Mouse (Mus musculus): ENCODE measurements at regions not wholly inside any gene's neighbourhood (a gene's known extent, or its start where the extent isn't known, plus 50 kb on each side); places are given as distances from the start of the nearest gene placed in this dataset.

DNA sequence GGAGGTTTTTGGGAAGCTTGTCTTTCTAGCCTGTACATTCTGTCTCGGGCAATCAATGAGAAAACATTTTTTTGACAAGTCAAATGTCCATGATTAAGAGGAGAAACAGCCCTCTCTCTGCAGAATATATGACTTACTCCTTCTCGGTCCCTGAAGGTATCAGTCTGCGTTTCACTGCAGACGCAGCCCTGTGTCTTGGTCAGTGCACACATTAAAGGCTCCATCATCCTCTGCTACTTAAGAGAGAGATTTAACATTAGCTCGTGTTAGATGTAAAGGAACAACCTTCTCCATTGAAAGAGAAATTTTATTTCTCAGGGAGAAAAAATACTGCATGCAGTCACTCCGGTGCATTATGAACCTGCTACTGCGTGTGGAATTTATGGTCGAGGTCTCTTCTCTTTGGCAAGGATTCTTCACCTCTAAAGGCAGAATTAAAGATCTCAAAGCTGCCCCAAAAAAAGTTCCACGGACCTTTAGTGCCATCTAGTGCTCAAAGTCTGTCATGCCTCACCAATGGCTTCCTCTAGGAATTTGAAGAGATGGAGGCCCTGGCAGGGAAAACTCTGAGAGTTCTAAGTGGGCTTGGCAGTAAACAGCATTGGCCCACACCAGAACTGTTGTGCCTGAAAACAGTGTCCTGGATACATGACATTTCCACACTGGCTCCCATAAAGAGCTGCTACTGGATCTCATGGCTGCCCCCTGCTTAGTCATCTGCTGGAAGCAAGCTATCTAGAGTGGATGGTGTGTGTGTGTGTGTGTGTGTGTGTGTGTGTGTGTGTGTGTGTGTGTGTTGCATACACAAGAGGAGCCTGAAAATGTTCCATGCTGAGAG, 102.3 kb upstream of the Noct start:
- ATAC-seq (replicated peaks; ENCODE audit: low FRiP score, poor library complexity, severe bottlenecking): no peak

DNA sequence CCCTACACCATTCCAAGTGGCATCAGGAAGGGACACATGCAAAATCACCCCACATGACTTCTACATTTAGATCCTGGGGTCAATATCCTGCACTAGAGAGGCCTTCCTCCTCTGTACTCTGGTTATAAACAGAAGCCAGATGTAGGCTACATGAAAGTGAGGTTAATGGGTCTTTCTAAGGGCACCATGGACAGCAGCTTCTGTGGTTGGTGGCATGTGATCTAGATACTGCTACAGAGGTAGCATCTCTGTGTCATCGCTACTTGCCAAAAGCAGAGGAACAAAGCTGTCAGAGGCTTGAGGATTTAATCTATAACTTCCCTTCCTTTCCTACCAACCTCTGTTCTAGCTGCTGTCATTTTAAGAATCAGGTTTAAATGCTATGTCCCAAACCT, 101.7 kb upstream of the Noct start:
- no peak for ATAC-seq (replicated peaks; ENCODE audit: low FRiP score, poor library complexity, severe bottlenecking)

DNA sequence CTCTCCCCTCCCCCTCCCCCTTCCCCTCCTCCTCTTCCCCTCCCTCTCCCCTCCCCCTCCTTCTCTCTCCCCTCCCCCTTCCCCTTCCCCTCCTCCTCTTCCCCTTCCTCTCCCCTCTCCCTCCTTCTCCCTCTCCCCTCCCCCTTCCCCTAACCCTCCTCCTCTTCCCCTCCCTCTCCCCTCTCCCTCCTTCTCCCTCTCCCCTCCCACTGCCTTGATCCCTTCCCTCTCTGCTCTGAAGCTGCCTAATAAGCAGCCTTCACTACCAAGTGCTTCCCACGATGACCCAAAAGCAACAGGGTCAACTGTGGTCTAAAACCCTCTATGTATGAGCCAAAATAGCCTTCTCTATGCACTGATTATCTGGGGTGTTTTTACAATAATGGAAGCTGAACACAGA, 96.4 kb upstream of the Noct start:
- ATAC-seq (replicated peaks; ENCODE audit: low FRiP score, poor library complexity, severe bottlenecking): no peak

DNA sequence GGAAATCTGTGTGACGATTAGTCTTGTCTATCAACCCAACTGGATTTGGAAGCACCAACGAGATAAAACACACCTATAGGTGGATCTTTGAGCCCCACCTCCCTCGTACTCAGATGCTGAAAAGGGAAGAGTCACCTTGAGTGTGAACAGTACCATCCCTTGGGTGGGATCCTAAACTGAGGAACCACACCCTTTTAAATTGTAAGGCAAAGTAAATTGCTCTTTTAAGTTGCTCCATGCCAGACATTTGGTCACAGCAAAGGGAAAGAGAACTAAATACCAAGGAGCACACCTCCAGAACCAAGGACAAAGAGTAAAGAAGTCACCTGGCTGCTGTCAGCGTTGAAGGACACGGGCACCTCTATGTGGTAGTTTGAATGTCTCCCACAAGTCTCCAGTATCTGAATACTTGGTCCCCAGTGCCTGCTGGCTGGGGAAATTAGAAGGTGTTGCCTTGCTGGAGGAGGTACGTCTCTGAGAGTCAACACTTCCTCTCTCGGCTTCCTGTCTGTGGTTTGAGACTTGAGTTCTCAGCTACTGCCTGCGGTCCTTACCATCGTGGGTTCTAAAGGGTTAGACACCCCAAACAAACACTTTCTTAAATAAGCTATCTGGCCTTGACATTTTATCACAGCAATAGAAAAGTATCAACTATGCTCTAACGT, 95.6 kb upstream of the Noct start:
- ATAC-seq (replicated peaks; ENCODE audit: low FRiP score, poor library complexity, severe bottlenecking): no peak

DNA sequence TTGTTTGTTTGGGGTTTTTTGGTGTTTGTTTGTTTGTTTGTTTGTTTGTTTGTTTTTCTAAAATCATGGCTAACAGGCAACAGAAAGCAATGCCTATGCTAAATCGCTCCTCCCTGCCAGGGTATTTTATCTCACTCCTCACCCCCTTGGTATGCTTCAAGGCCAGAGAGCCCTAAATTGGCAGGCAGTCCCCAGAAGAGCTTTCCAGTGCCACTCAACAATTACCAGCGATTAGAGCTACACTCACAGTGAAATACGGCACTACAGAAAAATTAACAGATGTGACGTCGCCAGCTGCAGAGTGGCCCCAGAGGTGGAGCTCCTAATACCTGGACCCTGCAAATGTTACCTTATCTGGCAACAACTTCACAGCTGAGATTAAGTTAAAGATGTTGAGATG, 93.5 kb upstream of the Noct start:
- ATAC-seq (replicated peaks; ENCODE audit: low FRiP score, poor library complexity, severe bottlenecking): no peak

DNA sequence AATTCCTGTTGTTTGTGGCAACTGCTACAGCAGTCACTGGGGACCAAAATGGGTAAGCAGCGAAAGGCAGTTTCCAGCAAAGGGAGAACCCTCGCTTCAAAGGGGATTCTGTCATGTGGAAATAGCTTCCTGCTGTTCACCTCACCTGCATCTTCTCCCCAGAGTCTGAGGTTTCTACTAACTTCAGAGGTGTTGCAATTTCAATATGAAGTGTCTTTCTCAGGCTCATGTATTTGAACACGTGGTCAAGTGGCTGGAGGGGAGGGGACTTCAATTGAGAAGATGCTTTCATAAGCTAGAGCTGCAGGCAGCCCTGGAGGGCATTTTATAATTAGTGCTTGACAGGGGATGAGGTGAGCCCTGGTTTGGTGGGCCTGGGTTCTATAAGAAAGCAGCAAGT, 92.9 kb upstream of the Noct start:
- no peak for ATAC-seq (replicated peaks; ENCODE audit: low FRiP score, poor library complexity, severe bottlenecking)

DNA sequence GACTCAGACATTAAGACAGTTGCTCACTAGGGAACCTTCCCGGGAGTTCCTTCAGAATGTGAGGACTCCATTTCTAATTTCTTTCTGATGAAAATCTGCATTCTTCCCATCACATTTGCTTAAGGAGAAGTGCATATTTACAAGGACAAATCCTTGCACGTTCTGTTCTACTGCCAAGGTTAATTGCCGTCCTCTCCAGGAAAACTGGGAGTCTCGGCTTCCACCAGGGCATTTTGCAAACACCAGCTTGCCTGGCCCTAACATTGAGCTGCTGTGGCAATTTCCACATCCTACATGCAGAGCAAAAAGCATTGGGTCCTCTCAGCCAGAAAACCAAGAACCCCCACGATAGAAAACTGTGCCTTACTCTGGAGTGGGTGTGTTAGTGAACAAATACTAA, 91.5 kb upstream of the Noct start:
- ATAC-seq (replicated peaks; ENCODE audit: low FRiP score, poor library complexity, severe bottlenecking): no peak

DNA sequence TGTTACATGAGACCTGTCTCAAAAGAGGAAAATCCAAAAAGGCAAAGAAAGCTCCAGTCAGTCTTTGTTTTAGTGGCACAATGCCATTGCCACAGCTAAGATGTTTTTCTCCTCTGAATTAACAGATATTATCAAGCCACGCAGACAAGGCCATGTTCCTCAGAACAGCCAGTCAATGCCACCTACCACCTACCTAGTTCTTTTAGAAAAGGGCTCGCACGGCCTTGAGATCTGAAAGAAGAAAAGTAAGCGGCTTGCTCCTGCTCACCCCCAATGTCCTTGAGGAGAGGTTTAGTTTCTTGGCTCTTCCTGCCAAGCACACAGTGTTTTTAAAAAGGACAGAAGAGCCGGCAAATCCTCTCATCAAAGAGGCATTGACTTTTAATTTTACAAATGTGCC, 88.7 kb upstream of the Noct start:
- no peak for ATAC-seq (replicated peaks; ENCODE audit: low FRiP score, poor library complexity, severe bottlenecking)

DNA sequence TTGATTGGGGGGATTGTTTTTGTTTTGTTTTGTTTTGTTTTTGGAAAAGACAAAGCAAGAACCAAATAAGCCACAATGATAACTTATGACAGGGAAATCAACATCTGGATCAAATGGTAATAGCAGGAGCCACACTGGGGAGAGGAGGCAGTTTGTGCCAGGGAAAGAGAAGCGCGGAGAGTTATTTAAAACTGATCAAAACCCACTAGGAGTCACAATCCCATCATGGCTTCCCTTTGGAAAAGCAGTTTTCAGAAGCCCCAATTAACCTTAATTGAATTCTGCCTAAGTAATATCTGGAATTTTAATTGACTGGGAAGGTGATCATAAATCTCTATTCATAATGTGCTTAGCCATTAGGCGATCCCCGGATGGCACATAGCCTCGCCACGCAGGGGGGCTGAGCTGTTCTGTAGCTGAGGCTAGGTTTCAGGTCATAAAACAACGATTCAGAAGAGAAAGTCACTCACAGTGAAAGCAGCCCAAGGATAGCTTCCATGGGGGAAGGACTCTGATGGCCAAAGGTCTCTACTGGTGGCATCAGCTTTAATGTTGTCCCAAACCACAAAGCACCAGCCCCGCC, 86.4 kb upstream of the Noct start:
- no peak for ATAC-seq (replicated peaks; ENCODE audit: low FRiP score, poor library complexity, severe bottlenecking)

DNA sequence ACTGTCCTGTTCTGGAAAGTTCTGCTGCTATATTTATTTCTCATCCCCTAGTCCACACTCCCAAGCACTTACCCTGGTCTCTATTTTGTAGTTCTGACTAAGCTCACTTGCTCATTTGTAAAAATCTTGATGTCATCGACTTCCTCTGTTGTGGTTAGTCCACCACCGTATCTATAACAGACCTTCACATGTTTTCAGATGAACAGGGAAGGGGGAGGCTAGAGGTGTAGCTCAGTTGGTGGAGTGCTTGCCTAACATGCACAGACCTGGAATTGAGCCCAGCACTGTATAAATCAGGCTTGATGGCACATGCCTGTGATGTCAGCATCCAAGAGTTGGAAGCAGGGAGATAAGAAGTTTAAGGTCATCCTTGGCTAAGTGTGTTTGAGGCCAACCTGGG, 78.3 kb upstream of the Noct start:
- ATAC-seq (replicated peaks; ENCODE audit: low FRiP score, poor library complexity, severe bottlenecking): no peak

DNA sequence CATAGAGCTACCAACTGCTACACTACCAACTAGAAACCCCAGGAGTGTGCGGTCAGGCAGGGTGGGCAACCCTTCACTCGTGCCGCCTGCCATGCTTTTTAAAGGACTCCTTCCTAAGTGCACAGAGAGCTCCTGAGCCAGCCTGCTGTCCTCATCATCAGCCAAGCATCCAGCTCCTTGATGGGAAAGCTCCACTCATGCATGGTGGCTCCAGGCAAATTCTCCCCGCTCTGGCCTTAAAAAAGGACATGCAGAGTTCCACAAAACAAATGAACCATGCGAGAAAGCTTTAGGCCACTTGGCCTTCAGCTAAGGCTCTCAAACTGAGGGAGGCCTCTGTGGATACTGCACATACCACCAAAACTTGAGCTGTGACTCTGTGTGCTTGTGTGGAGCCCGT, 74.2 kb upstream of the Noct start:
- no peak for ATAC-seq (replicated peaks; ENCODE audit: low FRiP score, poor library complexity, severe bottlenecking)

DNA sequence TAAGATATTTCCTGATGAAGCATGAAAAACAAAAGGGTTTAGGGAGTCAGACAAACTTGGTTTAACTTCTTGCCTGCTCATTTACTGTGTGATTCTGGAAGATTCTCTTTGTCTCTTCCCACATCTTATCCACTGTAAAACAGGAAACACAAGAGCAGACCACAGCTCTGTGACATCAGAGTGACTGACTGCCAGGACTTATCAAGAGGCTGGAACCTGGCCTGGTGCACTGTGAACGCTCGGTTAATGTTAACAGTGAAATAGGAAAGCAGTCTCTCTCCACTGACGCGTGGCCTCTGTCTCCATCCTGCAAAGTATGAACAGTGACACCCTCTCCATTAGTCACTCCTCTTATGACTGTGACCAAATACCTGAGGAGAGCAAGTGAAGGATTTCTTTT, 73.1 kb upstream of the Noct start:
- ATAC-seq (replicated peaks; ENCODE audit: low FRiP score, poor library complexity, severe bottlenecking): no peak

DNA sequence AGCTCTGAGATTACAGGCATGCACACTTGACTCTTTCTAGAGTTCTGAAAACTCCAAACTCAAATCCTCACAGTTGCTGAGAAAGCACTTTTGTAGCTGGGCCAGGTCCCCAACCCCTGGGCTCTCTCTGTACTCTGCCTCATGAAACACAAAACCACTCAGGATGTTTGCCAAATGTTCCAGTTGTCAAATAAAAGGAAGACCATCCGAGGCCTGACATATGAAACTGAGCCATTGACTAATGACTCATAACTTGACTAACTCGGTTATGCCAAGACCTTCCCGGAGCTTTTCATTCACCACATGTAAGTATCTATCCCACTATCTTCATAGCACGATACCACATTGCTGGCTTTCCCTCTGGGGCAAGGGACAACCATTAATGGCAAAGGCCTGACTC, 68.6 kb upstream of the Noct start:
- ATAC-seq (replicated peaks; ENCODE audit: low FRiP score, poor library complexity, severe bottlenecking): no peak

DNA sequence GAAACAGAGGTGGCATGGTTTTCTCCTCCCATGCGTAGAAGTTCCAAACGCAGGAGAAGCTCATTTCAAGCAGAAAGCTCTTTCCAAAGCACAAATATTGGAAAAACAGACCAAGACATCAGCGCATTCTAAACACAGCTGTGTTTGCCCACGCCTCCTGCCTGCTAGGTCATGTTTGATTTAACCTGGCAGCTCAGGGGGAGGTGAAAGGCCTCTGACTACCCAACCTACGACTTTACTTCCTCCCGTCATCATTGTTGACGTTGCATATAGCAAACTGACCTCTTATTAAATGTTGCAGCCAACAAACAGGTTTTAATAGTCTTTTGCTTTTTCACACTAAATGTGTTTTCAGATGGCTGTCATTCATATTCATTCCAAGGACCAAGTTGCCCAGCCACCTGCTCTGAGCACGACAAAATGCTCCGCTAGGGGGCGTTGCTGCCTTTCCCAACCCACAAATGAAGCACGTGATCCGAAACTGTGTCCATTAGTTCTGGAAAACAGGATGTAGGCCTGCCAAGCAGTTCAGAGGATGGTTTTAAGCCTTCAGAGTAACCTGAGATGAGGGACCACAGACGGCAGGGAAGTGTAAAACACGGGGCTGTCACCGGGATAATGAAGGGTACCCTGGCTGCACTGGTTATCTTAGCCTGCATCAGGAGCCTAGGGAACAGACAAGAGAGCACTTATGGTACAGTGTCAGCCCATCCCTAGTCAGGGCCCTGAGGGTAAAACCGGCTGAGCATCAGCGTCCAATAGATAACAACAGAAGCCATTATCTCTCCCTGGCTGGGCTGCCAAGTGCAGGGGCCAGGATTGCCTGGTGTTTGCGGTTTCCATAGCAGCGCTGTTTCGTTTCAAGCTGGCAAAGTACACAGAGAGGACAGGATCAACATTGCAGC, 67.6 kb upstream of the Noct start:
- ATAC-seq (replicated peaks; ENCODE audit: low FRiP score, poor library complexity, severe bottlenecking): peak; percentile 68

DNA sequence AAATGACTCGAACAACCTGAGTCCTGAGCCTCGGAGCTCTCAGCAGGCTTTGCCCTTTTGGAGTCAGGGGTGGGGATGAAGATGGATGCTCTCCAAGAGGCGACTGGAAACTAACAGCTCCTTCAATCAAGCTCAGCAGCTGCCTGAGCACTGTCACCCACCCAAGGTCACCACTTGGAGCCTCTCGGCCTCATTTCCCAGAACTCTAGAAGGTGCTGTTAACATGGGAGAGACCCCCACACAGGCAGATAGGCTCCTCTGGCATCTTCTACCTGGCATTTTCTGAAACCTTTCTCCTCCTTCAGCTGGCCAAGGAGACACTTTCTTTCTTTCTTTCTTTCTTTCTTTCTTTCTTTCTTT, 67.0 kb upstream of the Noct start:
- ATAC-seq (replicated peaks; ENCODE audit: low FRiP score, poor library complexity, severe bottlenecking): no peak

DNA sequence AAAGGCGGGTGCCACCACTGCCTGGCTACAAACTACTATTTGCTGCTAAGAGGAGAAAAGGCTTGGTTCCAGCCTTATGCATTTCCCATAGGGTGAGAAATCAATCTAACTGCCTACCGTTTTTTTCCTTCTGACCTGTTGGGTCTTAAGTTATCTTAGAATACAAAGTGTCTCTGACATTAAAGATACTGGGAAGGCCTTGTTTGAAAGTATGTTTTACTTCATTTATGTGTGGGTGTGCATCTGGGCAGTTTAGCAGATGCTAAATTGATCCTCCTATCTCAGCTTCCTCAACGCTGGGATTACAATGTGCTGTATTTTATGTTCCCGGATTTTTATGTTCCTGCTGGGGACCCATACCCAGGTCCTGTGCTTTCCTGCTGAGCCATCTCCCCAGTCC, 65.8 kb upstream of the Noct start:
- no peak for ATAC-seq (replicated peaks; ENCODE audit: low FRiP score, poor library complexity, severe bottlenecking)

DNA sequence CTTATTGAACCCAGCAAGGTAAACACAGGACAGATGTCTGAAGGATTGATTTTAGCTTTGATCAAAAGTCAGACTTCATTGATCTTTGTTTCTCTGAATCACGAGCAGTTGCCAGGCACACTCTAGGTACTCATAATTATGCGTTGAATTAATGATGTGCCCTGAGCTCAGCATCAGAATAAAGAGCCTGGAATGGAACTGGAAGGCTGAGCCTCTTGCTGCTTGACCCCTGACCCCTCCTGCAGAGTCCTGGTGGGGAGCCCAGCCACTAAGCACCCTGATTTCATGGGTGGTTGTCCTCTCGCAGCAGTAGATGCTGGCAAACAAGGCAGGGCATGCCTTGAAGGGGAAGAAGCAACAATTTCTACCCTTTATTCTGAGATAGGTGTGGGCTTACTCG, 64.9 kb upstream of the Noct start:
- ATAC-seq (replicated peaks; ENCODE audit: low FRiP score, poor library complexity, severe bottlenecking): no peak

DNA sequence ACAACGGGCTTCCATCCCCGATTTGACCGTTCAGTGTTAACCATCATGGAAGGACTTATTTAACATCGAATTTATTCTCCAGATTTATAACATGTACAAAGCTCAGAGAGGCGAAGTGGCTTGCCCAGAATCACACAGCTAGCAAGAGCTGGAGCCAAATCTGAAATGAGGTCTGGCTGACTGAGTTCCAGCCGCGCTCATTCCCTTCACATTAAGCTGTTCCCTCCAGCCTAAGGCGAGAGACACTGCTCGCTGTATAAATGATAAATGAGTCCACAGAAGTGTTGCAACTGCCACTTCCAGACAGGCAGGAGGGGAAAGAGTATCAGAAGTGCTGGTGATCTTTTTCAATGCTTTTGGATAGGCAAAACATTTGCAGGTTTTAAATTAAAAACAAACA, 64.4 kb upstream of the Noct start:
- ATAC-seq (replicated peaks; ENCODE audit: low FRiP score, poor library complexity, severe bottlenecking): no peak

DNA sequence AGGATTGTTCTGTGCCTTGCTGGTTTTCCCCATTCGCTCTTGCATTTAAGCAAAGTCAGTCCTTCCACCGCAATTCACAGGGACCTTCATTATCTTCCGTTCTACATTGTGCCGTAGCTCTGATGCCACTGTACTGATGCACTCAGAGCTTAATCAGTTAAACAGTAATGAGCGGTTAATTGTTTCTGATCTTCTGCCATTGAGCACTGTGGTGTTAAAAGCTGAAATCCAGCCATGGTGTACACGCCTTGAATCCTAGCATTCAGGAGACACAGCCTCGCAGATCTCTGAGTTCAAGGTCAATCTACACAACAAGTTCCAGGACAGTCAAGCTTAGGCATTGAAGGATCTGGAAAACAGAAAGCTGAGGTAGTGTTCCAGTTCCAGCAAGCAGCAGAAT, 63.6 kb upstream of the Noct start:
- no peak for ATAC-seq (replicated peaks; ENCODE audit: low FRiP score, poor library complexity, severe bottlenecking)

DNA sequence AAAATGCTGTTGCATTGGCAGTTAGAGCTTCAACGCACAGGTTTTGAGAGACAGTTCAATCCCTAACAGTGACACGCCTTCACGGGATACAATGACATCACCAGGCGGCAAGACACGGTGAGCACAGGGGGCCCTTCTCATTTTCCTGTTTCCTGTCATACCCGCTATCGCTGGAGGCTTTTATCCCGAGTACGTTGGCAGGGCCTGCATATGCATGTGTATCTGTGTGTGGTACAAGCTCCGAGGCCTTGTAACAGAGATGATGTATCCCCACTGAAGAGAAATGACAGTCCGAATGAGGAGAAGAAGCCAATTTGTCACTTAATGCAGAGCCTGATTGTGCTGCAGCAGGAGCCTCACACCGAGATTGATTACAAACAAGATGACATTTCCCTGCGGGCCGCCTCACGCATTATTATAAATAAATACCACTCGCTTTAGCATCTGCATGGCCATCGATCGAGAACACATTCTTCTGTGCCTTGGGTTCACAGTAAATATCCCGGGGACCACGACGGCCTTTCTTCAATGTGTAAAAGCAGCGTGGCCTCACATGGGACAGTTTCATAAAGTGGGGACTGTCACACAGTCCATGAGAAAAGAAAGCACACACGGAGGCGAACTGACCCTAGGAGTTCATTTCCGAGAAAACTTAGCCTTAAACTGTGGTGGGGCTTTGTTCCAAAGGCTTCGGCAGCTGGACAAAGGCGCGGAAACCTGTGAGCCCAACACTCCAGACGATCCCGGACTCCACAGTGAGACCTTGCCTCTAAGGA, 54.9 kb upstream of the Noct start:
- ATAC-seq (replicated peaks; ENCODE audit: low FRiP score, poor library complexity, severe bottlenecking): no peak
